Mouse (Mus musculus): Measurements from ENCODE around the gene Dhrs7b. TPM values are rescaled to one million over a fixed set of nuclear protein-coding genes. Genes with fewer than 3 reads are reported as not detected.
"Not testable (repeated sequence)": the region's sequence is repeated elsewhere in the genome, so short reads cannot be mapped to it uniquely, and the experiment has no call there.

Gene Dhrs7b
- total RNA-seq (2021) = 10 to 100 TPM; 29.1 to 29.7 TPM

GRCm38 (mm10) chr11:60830433-60831052 lies at the start of gene Dhrs7b:
Gene Dhrs7b, plus strand, starts transcription at chr11:60830631.
- peak; percentile 87 to 90 for DNase-seq (ENCODE audit: extremely low spot score in 1 of 2, low spot score in 2 of 2)
- intact Hi-C loops (cut with DNase I) = loop anchor here (5.0 kb wide), 1 partner anchor 47 kb away; the partner anchor contains the start of gene Tmem11

DNA sequence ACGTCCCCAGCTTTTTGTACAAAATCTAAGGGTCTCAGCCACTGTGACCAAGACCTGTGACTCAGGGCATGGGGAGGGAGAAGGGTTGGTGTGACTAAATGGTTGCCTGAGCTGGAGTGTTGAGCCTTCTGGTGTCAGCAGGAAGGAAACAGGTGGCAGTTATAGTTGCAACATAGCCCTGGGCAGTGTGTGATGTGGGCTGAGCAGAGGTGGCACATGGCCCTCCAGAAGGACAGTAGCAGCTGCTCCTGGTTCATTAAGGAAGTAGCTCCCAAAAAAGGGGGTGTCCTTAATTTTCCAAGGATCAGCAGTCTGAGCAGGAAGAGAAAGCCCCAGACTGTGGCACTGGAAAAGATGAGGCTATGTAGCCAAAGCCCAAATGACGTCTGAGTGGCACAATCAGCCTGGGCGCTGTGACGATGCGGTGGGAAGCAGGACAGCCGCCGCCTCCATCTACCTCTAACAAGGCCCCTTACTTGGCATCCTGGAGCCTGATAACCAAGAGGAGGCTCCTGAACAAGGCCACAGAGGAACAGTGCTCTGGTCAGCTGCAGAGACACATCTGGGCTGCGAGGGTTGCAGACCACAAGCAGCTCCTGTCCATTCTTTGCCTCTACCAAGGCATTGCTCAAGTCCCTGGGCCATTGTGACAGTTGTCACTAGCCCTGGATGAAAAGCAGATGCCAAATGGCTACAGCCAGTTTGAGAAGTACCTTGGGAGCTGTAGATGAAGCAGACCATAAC lies 46.1 kb upstream of the Dhrs7b start:
- intact Hi-C loops (cut with DNase I) = no loop called here
- DNase-seq (ENCODE audit: extremely low spot score in 1 of 2, low spot score in 2 of 2) = no peak

- no peak for DNase-seq (ENCODE audit: extremely low spot score in 1 of 2, low spot score in 2 of 2)
- intact Hi-C loops (cut with DNase I) = no loop called here
These were observed 42.8 kb upstream of the Dhrs7b start for GRCm38 (mm10) chr11:60787595-60787994.

- intact Hi-C loops (cut with DNase I) = no loop called here
- no peak for DNase-seq (ENCODE audit: extremely low spot score in 1 of 2, low spot score in 2 of 2)
These were observed 40.0 kb upstream of the Dhrs7b start for GRCm38 (mm10) chr11:60790472-60790871.

GRCm38 (mm10) chr11:60796342-60796741 lies 34.1 kb upstream of the Dhrs7b start:
- intact Hi-C loops (cut with DNase I) = no loop called here
- DNase-seq (ENCODE audit: extremely low spot score in 1 of 2, low spot score in 2 of 2) = no peak

GRCm38 (mm10) chr11:60799977-60800376 lies 30.5 kb upstream of the Dhrs7b start:
- no peak for DNase-seq (ENCODE audit: extremely low spot score in 1 of 2, low spot score in 2 of 2)
- intact Hi-C loops (cut with DNase I) = no loop called here

DNA sequence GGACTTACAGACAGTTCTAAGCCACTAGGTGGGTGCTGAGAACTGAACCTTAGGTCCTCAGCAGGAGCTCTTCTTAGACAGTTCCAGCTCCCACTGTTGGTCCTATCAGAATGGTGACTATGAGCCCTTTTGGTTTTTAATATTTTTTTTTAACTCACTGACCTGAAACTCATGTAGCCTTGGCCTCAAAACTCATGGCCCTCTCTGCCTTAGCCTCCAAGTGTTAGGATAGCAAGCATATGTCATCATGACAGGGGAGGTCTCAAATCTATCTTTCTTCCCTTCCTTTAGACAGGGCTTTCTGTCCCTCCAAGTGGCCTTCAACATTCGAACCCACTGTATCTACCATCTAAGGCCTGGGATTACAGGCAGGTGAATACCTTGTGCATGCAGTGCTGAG lies 29.5 kb upstream of the Dhrs7b start:
- intact Hi-C loops (cut with DNase I) = no loop called here
- no peak for DNase-seq (ENCODE audit: extremely low spot score in 1 of 2, low spot score in 2 of 2)

DNA sequence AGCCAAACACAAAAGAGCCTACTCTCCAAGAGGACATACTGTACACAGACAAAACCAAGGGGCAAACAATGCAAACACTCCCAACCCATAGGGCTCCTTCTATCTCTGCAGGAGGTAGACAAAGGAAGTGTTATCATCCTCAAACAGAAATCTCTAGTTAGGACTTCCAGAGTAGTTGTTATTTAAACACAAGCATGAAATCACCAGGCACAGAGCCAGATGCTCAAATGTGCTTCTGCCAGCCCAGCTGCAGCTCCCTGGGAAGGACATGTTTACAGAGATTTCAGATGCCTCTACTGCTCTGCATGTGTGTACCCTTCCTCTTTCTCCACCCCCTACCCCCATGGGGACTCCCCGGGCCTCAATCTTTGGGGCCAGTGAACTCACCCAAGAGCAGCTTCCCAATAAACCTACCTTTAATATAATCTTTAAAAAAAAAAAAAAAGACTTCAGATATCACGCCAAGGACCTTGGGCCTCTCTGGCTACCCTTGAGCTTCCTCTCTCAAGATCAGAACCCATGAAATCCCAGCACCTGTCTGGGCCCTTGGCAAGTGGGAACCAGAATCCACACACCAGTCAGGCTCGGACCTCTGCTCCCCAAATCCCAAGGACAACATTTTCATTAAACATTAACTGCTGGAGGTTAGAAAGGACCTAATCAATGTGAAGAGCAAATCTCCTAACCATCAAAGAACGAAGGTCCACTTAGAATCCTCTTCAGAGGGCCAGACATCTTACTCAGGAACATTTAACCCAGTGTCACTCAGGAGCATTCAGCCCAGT lies 22.0 kb upstream of the Dhrs7b start:
- DNase-seq (ENCODE audit: extremely low spot score in 1 of 2, low spot score in 2 of 2) = peak in 1 of 2 experiments; percentile 56
- intact Hi-C loops (cut with DNase I) = no loop called here

GRCm38 (mm10) chr11:60809546-60809945 lies 20.9 kb upstream of the Dhrs7b start:
- intact Hi-C loops (cut with DNase I) = no loop called here
- DNase-seq (ENCODE audit: extremely low spot score in 1 of 2, low spot score in 2 of 2) = no peak

GRCm38 (mm10) chr11:60810046-60810965 lies 20.1 kb upstream of the Dhrs7b start:
- no peak for DNase-seq (ENCODE audit: extremely low spot score in 1 of 2, low spot score in 2 of 2)
- intact Hi-C loops (cut with DNase I) = no loop called here

- intact Hi-C loops (cut with DNase I) = no loop called here
- DNase-seq (ENCODE audit: extremely low spot score in 1 of 2, low spot score in 2 of 2) = peak; percentile 83 to 97
These were observed 19.4 kb upstream of the Dhrs7b start for GRCm38 (mm10) chr11:60811054-60811460.

- intact Hi-C loops (cut with DNase I); DNase-seq (ENCODE audit: extremely low spot score in 1 of 2, low spot score in 2 of 2): not testable (repeated sequence)
These were observed 18.8 kb upstream of the Dhrs7b start, which contains the start of gene Shmt1 for GRCm38 (mm10) chr11:60811618-60812017. Gene Shmt1, minus strand, starts transcription at chr11:60811718.

- intact Hi-C loops (cut with DNase I) = no loop called here
- no peak for DNase-seq (ENCODE audit: extremely low spot score in 1 of 2, low spot score in 2 of 2)
These were observed 14.0 kb upstream of the Dhrs7b start for GRCm38 (mm10) chr11:60816398-60816797.

DNA sequence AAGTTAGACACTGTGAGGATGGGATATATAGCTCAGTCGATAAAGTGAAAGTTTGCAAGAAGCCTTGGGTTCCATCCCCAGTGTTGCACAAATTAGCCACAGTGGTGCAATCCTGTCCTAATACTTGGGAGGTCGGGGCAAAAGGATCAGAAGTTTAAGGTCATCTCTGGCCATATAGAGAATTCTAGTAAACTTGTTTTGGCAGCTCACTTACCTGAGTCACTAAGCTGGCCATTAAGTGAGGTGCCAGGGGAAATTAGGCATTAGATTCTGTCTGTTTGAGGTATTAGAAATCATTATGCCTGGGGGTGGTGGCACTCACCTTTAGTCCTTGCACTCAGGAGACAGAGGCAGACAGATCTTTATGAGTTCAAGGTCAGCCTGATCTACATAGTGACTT lies 6.7 kb upstream of the Dhrs7b start:
- no peak for DNase-seq (ENCODE audit: extremely low spot score in 1 of 2, low spot score in 2 of 2)
- intact Hi-C loops (cut with DNase I) = no loop called here

DNA sequence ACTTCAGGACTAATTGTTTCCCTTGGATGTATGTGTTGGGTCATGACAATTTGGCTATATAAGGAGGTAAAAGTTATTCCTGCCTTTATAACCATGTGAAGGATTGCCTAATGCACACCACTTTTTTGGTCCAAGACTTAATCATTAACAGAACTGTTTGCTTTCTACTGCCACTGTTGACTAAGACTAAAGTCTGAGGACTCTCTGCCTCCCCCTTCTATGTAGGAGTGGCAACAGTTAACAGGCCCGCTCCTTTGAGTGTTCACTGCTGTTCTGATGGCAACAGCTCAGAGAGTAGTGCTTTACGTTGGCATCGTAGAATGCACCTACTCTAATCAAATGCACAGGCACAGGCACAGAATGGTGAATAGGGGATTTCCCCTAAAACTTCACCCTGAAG lies 5.2 kb upstream of the Dhrs7b start:
- DNase-seq (ENCODE audit: extremely low spot score in 1 of 2, low spot score in 2 of 2) = no peak
- intact Hi-C loops (cut with DNase I) = no loop called here

DNA sequence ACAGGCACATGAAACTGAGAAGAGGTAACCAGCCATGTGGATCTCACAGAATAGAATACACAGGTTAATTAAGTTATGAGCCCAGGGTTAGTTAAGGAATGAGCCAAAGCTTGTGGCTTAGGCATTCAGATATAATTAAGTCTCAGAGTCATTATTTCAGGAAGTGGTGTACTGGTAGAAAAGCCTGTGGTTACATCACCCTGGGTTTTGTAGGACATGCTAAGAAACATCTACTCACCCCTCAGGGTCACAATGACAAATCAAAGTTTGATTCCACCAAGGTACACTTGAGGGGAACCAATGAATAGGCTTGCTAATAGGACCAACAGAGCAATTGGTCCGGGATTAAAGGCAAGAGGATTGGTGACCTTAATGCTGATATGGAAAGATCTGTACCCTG lies 3.7 kb upstream of the Dhrs7b start:
- intact Hi-C loops (cut with DNase I) = no loop called here
- DNase-seq (ENCODE audit: extremely low spot score in 1 of 2, low spot score in 2 of 2) = no peak

DNA sequence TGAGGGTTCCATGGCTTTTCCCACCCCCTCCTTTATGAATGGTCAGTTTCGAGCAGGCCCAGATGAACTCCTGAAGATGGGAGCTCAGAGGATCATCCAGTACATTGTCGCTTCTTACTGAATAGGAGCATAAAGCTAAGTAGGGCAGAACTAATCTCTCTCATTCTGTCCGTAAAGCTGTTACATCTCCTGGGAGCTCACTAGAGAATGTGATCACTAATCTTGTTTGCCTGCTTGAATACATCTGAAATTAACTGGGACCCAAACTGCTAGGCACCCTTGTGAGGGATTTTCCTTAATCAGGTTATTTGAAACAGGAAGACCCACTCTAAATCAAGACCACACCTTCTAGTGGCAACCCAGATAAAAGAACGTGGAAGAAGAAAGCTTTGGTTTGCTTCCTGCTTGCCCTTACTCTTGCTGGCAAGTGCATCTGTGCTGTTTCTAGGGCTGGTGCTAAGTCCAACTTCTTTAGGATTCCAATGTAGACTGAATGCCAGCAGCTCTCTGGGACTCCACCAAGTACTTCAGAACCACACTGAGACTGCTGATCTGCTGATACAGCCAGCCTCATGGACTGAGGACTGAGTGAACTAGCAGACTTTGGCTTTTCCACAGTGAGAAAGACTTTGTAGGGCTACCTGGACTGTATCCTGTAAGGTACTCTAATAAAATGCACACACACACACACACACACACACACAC lies 3.0 kb upstream of the Dhrs7b start:
- intact Hi-C loops (cut with DNase I) = no loop called here
- DNase-seq (ENCODE audit: extremely low spot score in 1 of 2, low spot score in 2 of 2) = no peak

GRCm38 (mm10) chr11:60828903-60829302 lies 1.5 kb upstream of the Dhrs7b start:
- intact Hi-C loops (cut with DNase I) = no loop called here
- DNase-seq (ENCODE audit: extremely low spot score in 1 of 2, low spot score in 2 of 2) = no peak

Data from left cerebral cortex, postnatal 10 days (tissue).